Mouse (Mus musculus) spleen, postnatal 36 days (tissue): ENCODE data around the gene Dctn3.

Source experiments
- DNase-seq, 2 experiments: peaks; one replicate each; pipeline ENCODE4 v3.0.0; 2022; ENCODE audit warnings: low spot score in 2 of 2, mixed read lengths in 1 of 2

Gene Dctn3

DNA sequence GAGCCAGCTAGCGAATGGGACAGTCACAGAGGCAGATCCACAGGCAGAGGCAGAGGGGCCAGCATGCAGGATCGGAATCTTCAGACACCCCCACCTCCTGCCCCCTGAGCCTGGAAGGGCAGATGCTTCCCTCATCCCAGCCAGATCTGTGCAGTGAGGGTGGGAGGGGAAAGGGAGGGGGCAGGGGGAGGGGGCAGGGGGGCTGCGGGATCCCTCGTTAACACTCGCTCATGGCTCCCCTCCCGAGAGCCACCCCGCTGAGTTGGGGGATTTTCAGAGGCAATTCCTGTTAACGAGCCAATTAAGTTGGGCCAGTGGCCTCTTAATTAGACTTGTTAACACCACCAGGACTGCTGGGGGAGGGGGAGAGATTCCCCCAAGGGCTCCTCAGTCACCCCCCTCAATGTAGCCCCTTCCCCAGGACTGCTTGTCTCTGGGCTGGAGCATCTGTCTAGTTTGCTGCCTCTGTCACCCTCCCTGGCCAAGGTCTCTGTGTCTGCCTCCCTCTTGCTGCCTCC lies 50.9 kb downstream of the Dctn3 start:
- no peak for DNase-seq

DNA sequence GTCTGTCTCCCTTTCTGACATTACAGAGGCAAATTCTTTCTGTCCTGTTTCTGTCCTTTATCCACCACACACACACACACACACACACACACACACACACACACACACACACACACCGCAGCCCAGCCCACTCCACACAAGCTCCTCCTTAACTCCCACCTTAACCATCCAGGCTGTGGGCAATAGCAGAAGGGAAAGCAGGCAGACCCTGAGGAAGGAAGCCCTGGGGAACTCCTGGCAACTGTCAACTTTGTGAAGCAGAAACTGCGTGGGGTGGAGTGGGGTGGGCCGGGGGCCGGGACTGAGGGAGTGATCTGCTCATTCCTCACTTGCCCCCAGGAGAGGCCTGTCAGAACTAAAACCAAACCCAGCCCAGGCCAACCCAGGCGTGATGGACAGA lies 51.5 kb downstream of the Dctn3 start:
- DNase-seq, result no peak

DNA sequence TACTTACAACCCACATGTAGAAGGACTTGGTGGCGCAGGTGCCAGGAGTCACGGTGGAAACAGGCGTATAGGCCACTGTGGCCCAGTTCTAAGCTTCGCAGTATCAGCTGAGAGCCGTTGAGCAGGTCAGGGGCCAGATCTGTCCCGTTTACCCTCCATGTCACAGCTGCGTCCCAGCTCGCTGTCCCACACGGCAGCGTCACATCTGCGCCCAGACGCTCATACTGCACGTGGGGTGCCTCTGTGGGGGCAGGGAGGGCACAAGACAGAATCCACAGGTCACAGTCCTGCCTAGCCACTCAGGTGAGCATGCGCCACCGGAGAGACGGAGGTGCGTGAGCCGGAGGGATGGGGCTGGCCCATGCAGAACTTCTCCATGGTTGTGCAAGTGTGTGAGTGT lies 52.1 kb downstream of the Dctn3 start:
- DNase-seq, result no peak

DNA sequence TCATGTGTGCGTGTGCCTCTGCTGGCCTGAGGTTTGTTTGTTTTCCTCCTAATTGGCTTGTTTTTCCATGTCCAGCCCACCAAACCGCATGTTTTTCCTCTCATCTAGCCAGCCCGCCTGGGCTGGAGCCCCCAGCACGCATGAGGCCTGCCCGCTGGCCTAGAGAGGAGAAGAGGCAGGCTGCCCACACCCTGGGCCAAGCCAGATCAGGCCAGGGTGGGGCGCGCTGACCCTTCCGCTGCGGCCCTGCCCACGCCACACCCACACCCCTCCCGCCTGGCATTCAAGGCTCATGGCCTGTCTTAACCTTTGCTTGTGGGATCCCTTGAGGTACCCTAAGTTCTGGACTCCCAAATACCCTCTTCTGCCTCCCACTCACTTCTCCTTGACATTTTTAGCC lies 56.3 kb downstream of the Dctn3 start:
- DNase-seq, result no peak

DNA sequence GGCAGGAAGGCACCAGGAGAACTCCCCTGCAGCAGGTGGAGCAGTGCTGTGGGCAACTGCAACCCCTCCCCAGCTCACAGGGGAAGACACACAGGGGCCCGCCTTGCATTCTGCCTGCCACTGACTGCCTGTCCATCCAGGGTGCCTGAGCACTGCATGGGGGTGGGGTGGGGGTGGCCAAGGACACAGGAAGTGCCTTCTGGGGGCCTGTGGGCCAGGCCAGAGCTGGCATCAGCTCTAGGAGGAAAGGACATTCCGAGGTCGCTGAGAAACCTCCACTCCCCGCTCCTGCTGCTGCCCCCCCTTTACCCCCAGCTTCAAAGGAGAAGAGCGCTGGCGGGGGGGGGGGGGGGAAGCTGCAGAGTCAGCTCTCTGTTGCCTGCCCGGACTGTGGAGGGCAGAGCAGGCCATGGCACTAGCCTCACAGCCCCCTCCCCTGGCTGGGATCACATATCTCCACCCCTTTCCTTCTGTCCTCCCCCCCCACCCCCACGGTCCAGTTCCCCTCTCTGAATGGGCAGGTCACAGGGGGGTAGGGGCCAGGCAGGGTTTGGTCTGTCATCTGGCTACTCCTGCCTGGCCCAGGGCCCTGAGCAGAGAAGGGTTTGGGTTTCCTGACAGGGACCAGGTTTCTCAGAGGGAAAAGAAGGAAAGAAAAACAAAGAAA lies 57.8 kb downstream of the Dctn3 start:
- DNase-seq, result no peak
